Mouse (Mus musculus) cerebellum, adult 18-20 months (tissue): ENCODE measurements around the gene Pgap1.

Experiments
- DNase-seq, 2 experiments: peaks; one replicate each; pipeline ENCODE4 v3.0.0; 2021

Pgap1 gene

DNA sequence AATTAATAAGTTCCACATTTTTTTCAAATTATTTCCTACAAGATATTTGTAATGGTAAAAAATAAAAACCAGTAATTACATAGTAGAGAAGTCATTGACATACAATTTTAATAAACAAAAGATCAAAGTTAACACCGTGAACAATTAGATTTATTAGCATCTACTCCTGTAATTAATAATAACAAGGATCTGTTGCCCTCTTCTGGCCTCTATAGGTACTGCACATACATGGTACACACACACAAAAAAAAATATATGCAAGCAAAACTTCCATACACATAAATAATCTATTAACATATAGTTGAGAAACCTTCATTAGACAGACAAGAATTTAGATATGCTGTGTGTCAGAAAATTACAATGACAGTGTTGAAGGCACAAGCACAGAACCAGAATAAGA lies 43.6 kb downstream of the Pgap1 start:
- no peak for DNase-seq

DNA sequence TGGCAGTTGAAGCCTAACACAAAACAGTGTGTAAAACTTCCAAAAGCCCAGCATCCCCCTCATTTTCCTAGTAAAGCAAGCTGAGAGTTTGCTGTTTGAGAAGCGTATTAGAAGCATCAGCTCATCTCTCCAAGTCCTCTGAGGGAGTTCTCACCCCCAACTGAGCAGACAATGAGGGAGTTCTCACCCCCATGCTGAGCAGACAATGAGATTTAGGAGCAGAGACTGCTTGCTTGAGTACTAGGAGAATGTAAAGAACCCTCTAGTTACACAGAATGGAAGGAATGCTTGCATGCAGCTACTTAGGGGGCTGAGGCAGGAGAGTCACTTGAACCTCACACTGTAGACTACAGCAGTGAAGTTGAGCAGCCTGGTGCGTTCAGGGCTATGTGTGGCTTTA lies 59.0 kb downstream of the Pgap1 start:
- no peak for DNase-seq

GRCm38 (mm10) chr1:54496254-54496653 lies 61.2 kb downstream of the Pgap1 start:
- DNase-seq: no peak

GRCm38 (mm10) chr1:54493496-54493895 lies 64.0 kb downstream of the Pgap1 start:
- no peak for DNase-seq

GRCm38 (mm10) chr1:54492435-54492841 lies 65.0 kb downstream of the Pgap1 start:
- no peak for DNase-seq

- DNase-seq: no peak
Measured at GRCm38 (mm10) chr1:54484744-54485420, 72.6 kb downstream of the Pgap1 start.

DNA sequence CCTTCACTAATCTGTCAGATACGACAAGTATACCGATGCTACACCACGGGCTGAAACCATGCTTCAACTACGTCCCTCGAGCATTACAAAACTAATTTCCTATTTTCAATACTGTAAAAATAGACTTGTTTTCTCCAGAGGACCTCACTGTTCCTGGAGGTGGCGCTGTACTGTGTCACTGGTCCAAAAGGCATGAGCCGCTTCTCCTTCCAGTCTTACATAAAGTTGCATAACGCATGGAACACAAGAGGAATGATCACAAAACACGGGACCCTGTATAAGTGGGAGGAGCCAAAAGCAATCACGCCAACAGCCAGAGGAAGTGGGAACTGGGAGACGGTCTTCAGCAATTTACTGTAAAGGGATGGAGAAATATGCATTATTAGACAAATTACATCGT lies 77.0 kb downstream of the Pgap1 start:
- DNase-seq: no peak

DNA sequence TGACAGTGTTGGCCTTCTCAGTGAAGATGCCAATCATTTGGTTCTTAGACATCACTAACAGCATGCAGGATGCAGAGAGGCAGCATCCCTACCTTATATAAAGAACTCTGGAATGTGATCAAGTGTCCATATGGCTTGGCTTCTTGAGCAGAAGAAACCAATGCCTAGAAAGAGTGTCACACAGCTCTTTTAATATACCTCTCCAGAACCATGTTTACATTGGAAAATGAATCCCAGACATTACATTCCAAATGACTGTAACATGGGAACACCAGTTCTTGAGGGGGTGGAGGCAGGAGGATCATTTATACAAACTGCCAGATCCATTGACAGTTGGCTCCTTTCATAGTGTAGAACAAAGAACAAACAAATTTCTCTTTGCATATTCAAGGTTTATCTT lies 88.8 kb downstream of the Pgap1 start:
- DNase-seq: peak; percentile 6 to 18

GRCm38 (mm10) chr1:54467366-54467765 lies 90.1 kb downstream of the Pgap1 start:
- no peak for DNase-seq

- DNase-seq: no peak
Measured at GRCm38 (mm10) chr1:54452116-54452515, 105.4 kb downstream of the Pgap1 start.

- no peak for DNase-seq
Measured at GRCm38 (mm10) chr1:54448833-54449232, 108.7 kb downstream of the Pgap1 start.

- DNase-seq: no peak
Measured at GRCm38 (mm10) chr1:54443641-54444040, 113.8 kb downstream of the Pgap1 start.

- DNase-seq: peak in 1 of 2 experiments; percentile 7
Measured at GRCm38 (mm10) chr1:54439080-54439476, 118.4 kb downstream of the Pgap1 start.

GRCm38 (mm10) chr1:54438340-54439079 lies 119.0 kb downstream of the Pgap1 start, which contains the start of gene Gtf3c3:
Gene Gtf3c3 (minus strand): TSS chr1:54438971.
- DNase-seq: peak; percentile 63 to 87
